Mouse (Mus musculus): Measurements from ENCODE around the gene Mcf2l. TPM values are rescaled to one million over a fixed set of nuclear protein-coding genes. Genes with fewer than 3 reads are reported as not detected.

Mcf2l gene
- total and polyA plus RNA-seq, 3 experiments, result 30.3 to 104 (median 58.4) TPM

- Histone ChIP-seq H3K4me1 (ENCODE audit: control insufficient read depth, insufficient read depth, low read length) (peaks cover 5% of the 10 kb centered on the region), H3K27ac (no peak overlapping the region), H3K4me3 (no peak overlapping the region), H3K27me3 (ENCODE audit: control insufficient read depth, insufficient read depth, low read length) (no peaks in the 10 kb centered on the region), H3K79me2 (replicated peaks; ENCODE audit: control insufficient read depth, insufficient read depth, low read length) (no peaks in the 10 kb centered on the region), H3K9ac (ENCODE audit: low read depth, low read length) (no peak overlapping the region), H3K36me3 (ENCODE audit: control insufficient read depth, insufficient read depth, low read length) (no peaks in the 10 kb centered on the region)
- intact Hi-C loops (cut with DNase I), result no loop called here
- WGBS, result 81% methylated on average over 4 of the region's 4 CpGs
- TF ChIP-seq EP300 (IDR thresholded peaks at IDR 0.05; ENCODE audit: insufficient read depth, low read depth, low read length), result no peak
- no peak for TF ChIP-seq CTCF (IDR thresholded peaks at IDR 0.05)
- TF ChIP-seq POLR2A (IDR thresholded peaks at IDR 0.05; ENCODE audit: insufficient read depth, low read depth, low read length), result no peak
- no peak for DNase-seq
Observed at GRCm38 (mm10) chr8:12874971-12875370, 1.4 kb downstream of the Mcf2l start.

GRCm38 (mm10) chr8:12877126-12877525, 3.5 kb downstream of the Mcf2l start:
- TF ChIP-seq CTCF (IDR thresholded peaks at IDR 0.05) (no peak), POLR2A (IDR thresholded peaks at IDR 0.05; ENCODE audit: insufficient read depth, low read depth, low read length) (no peak), EP300 (IDR thresholded peaks at IDR 0.05; ENCODE audit: insufficient read depth, low read depth, low read length) (no peak)
- Histone ChIP-seq H3K27ac (no peak overlapping the region), H3K9ac (ENCODE audit: low read depth, low read length) (no peak overlapping the region), H3K4me1 (ENCODE audit: control insufficient read depth, insufficient read depth, low read length) (peaks cover 4% of the 10 kb centered on the region), H3K4me3 (no peak overlapping the region), H3K79me2 (replicated peaks; ENCODE audit: control insufficient read depth, insufficient read depth, low read length) (no peaks in the 10 kb centered on the region), H3K27me3 (ENCODE audit: control insufficient read depth, insufficient read depth, low read length) (no peaks in the 10 kb centered on the region), H3K36me3 (ENCODE audit: control insufficient read depth, insufficient read depth, low read length) (no peaks in the 10 kb centered on the region)
- no peak for DNase-seq
- 77% methylated on average over 6 of the region's 6 CpGs for WGBS
- intact Hi-C loops (cut with DNase I), result no loop called here

DNA sequence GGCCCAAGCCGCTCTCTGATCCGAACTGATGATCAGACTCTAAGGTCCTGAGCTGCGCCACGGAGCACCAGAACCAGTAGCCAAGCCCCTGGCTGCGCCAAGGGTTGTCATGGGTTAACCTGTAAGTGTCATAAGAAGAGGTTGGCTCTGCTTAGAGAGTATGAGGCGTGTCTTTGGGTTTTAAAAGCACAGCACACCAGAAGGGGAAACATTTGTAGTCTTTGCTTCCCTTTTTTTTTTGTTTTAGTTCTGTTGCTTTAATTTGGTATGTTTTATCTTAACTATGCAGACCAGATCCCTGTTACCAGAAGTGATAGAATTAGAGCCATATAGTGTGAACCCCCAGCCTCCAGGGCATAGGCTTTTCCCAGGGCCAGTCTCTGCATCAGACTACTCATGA, 6.6 kb downstream of the Mcf2l start:
- H3K4me1 ChIP-seq (ENCODE audit: control insufficient read depth, insufficient read depth, low read length), result no peaks in the 10 kb centered on the region
- no peak overlapping the region for H3K4me3 ChIP-seq
- no peaks in the 10 kb centered on the region for H3K27me3 ChIP-seq (ENCODE audit: control insufficient read depth, insufficient read depth, low read length)
- H3K36me3 ChIP-seq (ENCODE audit: control insufficient read depth, insufficient read depth, low read length), result no peaks in the 10 kb centered on the region
- no peak for DNase-seq
- TF ChIP-seq CTCF (IDR thresholded peaks at IDR 0.05) (no peak), EP300 (IDR thresholded peaks at IDR 0.05; ENCODE audit: insufficient read depth, low read depth, low read length) (no peak), POLR2A (IDR thresholded peaks at IDR 0.05; ENCODE audit: insufficient read depth, low read depth, low read length) (no peak)
- 88% methylated on average over 6 of the region's 6 CpGs for WGBS
- no peaks in the 10 kb centered on the region for H3K79me2 ChIP-seq (replicated peaks; ENCODE audit: control insufficient read depth, insufficient read depth, low read length)
- no peak overlapping the region for H3K9ac ChIP-seq (ENCODE audit: low read depth, low read length)
- intact Hi-C loops (cut with DNase I), result no loop called here
- H3K27ac ChIP-seq, result no peak overlapping the region

DNA sequence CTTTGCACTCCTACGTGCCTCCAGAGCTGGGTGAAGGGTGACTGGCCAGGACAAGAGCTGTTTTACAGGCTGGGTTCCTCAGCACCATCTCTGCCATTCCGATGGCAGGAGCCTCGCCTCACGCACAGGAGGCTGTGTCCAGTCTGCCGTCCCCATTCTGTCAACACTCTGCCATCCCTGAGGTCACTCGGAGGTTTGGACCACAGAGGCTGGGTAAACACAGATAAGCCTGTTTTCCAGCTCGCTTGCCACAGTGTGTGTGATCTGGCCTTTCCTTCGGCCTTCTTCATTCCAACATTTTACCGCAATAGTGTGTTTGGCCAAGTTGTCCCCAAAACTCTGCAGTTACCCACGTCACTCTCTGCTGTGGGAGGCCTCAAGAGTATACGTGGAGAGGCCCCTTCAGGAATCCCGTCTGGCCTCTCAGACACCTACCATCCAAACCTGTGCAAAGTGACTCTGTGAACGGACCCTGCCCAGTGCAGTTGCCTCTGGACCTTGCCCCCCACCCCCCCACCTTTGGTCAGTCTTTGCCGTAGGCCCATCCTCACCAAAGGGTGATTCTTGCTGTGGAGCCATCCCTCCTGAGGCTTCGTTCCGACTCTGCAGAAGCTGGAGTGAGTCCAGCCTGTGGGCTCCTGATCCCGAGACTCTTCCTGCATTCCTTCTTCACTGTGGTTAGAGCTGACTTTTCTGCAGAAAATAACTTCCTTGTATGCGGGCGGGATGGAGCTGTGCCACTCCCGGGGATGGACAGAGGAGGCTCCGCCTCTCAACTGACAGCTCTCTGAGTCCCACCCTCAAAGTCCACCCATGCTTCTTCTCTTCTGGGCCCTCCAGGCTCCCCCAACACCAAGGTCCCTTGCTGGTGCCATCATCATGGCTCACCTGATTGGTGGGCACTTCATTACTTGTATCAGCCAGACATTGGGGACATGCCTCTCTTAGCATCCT, 9.7 kb downstream of the Mcf2l start:
- Histone ChIP-seq H3K27ac (no peak overlapping the region), H3K4me1 (ENCODE audit: control insufficient read depth, insufficient read depth, low read length) (no peaks in the 10 kb centered on the region)
- WGBS, result 49% methylated on average over 21 of the region's 21 CpGs

GRCm38 (mm10) chr8:12887772-12888435, 14.3 kb downstream of the Mcf2l start:
- no peak for DNase-seq
- WGBS, result 64% methylated on average over 16 of the region's 16 CpGs
- Histone ChIP-seq H3K4me1 (ENCODE audit: control insufficient read depth, insufficient read depth, low read length) (no peaks in the 10 kb centered on the region), H3K36me3 (ENCODE audit: control insufficient read depth, insufficient read depth, low read length) (no peaks in the 10 kb centered on the region), H3K9ac (ENCODE audit: low read depth, low read length) (no peak overlapping the region), H3K27ac (no peak overlapping the region), H3K4me3 (no peak overlapping the region), H3K79me2 (replicated peaks; ENCODE audit: control insufficient read depth, insufficient read depth, low read length) (no peaks in the 10 kb centered on the region), H3K27me3 (ENCODE audit: control insufficient read depth, insufficient read depth, low read length) (no peaks in the 10 kb centered on the region)
- TF ChIP-seq CTCF (IDR thresholded peaks at IDR 0.05) (no peak), POLR2A (IDR thresholded peaks at IDR 0.05; ENCODE audit: insufficient read depth, low read depth, low read length) (no peak), EP300 (IDR thresholded peaks at IDR 0.05; ENCODE audit: insufficient read depth, low read depth, low read length) (no peak)
- intact Hi-C loops (cut with DNase I), result loop anchor here (5.0 kb wide), 1 partner anchor 149 kb away; the partner anchor contains the start of gene F10

More for the DNA sequence above, 9.7 kb downstream of the Mcf2l start:
- no peak for DNase-seq
- no peaks in the 10 kb centered on the region for H3K36me3 ChIP-seq (ENCODE audit: control insufficient read depth, insufficient read depth, low read length)
- no peak overlapping the region for H3K9ac ChIP-seq (ENCODE audit: low read depth, low read length)
- no peaks in the 10 kb centered on the region for H3K27me3 ChIP-seq (ENCODE audit: control insufficient read depth, insufficient read depth, low read length)
- H3K79me2 ChIP-seq (replicated peaks; ENCODE audit: control insufficient read depth, insufficient read depth, low read length), result no peaks in the 10 kb centered on the region
- H3K4me3 ChIP-seq, result no peak overlapping the region
- no peak for TF ChIP-seq CTCF (IDR thresholded peaks at IDR 0.05)
- TF ChIP-seq EP300 (IDR thresholded peaks at IDR 0.05; ENCODE audit: insufficient read depth, low read depth, low read length), result no peak
- TF ChIP-seq POLR2A (IDR thresholded peaks at IDR 0.05; ENCODE audit: insufficient read depth, low read depth, low read length), result no peak
- intact Hi-C loops (cut with DNase I), result no loop called here

All from heart, adult 2 months (tissue).